Mouse (Mus musculus) erythroblast, embryonic 14.5 days (primary cell): ENCODE data around the gene Fry.

ENCODE experiments used
- GATA1 ChIP-seq: IDR thresholded peaks from 2 replicates; pipeline ENCODE4 v1.6.1; 2012; ENCODE audit warnings: low read length, inconsistent platforms, mixed read lengths
- TAL1 ChIP-seq: IDR thresholded peaks from 3 replicates; pipeline ENCODE4 v1.6.1; 2012; ENCODE audit warnings: low read length, inconsistent platforms, mixed read lengths

GRCm38 (mm10) chr5:150135529-150135928 is 17.1 kb downstream of the Fry start:
- TF ChIP-seq GATA1: no peak
- TF ChIP-seq TAL1: no peak
